Mouse (Mus musculus) ES-E14 (cell line): ENCODE measurements at regions not wholly inside any gene's neighbourhood (a gene's known extent, or its start where the extent isn't known, plus 50 kb on each side); places are given as distances from the start of the nearest gene placed in this dataset.

Experiments
- CHD2 ChIP-seq: IDR thresholded peaks from 2 replicates; pipeline ENCODE4 v1.6.1; 2014; ENCODE audit warnings: mild to moderate bottlenecking, low read depth, low read length, inconsistent platforms
- HCFC1 ChIP-seq: IDR thresholded peaks from 2 replicates; pipeline ENCODE4 v1.6.1; 2012; ENCODE audit warnings: low read length, inconsistent platforms, borderline replicate concordance; ENCODE audit not compliant: insufficient read depth
- ZNF384 ChIP-seq: IDR thresholded peaks from 2 replicates; pipeline ENCODE4 v1.6.1; 2012; ENCODE audit warnings: low read depth, low read length, inconsistent platforms

DNA sequence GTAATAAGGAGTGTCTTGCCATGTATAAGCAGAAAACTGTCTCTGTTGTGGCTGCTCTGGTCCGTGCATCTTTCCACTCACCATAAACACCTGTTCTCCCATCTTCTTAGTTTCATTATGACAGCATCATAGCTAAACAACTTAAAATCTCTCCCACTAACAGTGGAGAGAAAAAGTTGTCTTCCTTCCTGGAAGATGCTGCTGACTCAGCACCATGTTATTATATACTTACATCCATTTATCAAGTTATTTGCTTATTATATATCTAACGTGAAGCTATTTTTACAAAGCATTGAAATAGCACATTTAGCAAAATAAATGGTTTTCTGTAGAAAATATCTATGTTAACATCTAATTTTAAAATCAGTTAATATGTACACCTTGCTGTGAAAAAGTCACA lies 180.3 kb upstream of the Hs3st1 start:
- TF ChIP-seq ZNF384: no peak
- no peak for TF ChIP-seq HCFC1
- no peak for TF ChIP-seq CHD2
